Mouse (Mus musculus) kidney, adult 8-10 months (tissue): ENCODE measurements around the gene Det1.

Experiments used
- DNase-seq, 2 experiments: peaks; one replicate each; pipeline ENCODE4 v3.0.0; 2022

The Det1 gene

DNA sequence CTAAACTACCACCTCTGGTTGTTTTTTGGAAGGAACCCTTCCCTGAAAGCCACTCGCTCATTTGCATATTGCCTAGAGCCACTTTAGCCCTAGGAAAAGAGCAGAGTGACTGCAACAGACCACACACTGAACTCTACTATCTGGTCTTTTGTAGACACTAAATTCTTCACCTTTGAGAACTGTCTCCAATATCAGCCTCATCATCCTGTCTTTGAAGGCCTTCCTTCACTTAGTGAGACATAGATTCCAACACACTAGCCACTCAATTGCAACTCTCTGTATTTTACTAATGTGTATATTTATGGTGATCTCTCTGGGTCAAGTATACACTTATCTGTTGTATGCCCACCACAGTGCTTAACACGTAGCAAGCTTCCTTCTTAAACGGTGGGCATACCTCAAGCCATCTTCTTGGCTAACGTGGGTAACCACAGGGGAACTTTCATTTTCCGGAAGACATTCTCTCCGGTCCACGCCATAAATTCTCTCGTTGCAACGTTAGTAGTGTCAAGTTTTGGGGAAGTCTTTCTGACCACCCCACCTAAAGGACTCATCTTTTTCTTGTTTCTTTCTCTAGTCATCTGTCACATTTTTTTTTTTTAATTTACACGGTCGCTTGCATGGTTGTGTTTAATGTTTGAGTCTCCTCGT lies 872 bp downstream of the Det1 start:
- DNase-seq = no peak

DNA sequence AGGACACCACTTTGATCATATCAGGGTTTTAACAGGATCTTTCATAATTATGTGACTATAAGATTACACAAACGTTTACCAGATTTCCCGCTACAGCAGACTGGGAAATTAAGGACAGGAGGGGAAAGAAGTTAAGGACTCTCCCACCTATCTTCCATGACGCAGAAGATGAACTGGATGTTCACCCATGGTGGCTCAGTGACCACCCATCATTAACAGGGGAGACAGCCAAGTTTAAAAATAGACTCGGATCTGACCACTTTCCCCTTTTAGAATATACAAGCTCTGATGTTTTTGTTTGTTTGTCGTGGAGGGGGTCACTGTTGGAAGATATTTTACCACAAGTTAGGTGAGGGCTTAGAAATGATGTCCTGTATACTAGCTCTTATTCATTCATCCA lies 5.5 kb downstream of the Det1 start:
- no peak for DNase-seq

DNA sequence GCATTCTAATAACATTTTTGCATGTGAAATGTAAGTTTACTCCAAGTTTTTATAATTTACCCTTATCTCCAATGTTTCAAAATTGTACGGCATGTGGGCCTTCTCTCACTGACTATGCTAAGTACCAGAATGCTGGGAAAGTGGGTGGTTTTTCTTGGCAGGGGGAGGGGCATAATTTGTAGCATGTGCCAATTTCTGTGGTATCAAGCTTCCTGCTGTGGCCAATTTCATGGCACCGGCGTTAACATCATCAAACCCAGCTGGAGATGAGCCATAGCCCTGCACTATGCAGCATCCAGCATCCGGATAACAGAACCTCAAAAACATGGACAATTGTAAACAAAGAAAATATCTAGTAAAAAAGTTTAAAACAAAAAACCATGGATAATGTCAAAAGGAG lies 9.8 kb downstream of the Det1 start:
- DNase-seq = no peak

DNA sequence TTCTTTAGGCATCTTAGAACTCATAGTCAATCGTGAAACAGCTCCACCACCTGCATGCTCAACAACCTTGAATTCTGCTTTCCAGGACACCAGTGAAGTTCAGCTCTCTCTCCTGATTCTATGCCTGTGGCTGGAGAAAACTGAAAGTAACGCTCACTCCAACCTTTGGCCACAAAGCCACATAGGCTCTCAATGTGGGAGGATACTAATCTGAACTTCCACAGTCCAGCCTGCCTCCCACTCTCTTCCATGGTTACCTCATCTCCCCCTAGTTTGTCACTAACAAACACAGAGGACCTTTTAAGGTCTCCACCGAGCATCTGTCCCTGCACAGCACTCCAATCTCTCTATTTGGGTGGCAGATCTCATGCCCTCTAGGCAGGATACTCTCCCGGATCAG lies 11.4 kb downstream of the Det1 start:
- no peak for DNase-seq

DNA sequence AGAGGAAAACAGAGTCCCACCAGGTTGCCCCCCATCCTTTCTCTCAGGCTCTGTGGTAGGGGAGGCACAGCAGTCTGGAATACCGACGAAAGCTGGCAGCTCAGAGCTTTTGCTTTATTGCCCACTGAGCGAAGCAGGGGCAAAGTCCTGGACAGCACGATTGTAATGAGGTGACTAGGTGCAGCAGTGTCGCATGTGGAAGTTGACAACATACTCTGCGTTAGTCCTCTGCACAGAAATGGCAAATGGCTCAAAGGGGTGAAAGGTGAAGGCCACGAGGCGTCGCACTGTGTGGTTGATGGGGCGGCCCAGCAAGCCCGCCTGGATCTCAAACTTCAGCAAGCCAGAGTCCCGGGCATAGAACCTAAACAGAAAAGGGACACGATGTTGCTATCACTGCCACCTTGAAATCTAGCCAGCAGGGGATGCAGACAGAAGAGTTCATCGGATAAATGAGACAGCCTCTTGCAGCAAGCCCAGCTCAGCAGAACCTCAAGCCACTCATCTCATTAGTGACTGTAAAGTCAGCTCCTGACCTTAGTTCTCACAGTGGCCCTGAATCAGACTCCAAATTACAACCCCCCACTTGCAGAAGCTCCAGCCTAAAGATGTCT lies 19.2 kb downstream of the Det1 start:
- DNase-seq = no peak

DNA sequence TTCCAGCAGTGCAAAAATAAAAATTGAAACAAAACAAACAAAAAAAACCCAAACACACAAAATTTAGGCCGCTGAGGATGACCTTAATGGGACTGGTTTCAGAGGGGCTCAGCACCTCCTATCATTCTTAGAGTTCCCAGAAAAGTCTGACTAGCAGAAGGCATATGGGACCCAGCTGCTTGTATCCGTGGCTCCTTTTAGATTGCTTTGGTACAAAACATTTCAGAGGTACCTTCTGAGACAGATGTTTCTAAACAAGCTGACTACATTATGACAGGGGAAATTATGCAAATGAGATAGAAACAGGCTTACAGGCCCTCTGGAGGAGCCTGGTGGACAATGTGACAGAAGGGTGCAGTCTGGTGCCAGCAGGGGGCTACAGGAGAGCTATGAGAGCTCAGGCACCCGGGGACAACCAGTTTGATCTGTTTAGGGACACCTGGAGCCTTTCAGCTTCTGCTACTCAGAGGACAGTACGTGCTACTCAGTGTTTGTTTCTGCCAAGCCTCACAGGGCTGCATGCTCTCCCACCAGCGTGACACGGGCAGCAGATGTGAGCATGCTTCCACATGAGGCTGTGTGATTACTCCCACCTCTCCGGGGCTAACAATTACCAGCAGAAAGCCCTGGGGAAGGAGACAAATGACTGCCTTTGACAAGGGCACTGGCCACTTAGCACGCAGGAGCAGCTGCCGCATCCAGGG lies 20.2 kb downstream of the Det1 start:
- no peak for DNase-seq

DNA sequence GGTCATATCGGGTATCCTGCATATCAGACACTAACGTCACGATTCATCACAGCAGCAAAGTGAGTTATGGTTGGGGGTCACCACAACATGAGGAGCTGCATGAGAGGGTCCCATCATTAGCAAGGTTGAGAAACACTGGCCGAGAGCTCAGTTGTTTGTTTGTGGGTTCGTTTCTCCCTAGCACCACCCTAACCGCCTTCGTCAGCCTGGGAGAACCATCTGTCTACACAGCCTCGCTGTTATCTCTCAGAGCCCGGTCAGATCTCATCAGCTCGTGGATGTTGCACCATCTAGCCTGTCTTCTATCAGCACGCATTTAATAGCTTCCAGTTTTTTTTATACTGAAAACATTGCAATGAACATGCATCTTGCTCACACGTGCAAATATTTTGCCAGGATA lies 28.7 kb downstream of the Det1 start:
- no peak for DNase-seq

DNA sequence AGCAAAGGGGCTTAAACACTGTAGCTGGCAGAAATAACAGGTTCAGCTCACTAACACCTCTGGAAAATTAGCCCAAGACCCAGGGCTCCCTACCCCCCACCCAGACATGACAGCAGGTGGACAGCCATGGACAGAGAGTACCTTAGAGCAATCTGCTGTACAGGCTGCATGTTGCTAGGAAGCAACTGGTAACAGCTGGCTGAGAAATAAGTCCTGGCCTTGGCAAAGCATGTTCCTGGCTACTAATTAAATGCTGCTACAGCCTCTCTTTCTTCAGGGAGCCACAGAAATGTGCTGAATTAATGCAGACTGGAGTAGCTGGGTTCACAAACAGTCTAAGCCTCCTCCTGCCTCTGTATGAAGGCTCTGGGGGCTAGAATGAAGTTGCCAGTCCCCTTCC lies 32.3 kb downstream of the Det1 start:
- peak; percentile 46 to 60 for DNase-seq

DNA sequence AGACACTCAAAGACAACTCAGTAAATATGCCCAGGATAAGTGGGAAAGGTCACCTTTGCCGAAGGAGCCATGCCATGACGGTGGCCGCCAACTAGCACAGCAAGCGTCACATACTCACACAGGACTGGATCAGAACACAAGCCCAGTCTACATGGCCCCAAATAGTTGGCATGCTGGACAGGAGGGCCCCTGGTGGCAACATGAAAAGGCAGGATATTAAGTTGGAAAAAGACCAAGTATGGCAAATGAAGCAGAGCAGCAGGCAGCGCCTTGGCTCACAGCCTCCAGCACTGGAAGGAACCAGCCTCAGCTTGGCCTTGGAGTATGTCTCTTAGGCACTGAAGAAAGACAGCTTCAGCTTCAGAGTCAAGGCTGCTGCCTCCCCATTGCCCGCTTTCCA lies 33.3 kb downstream of the Det1 start:
- DNase-seq = peak; percentile 42 to 48

DNA sequence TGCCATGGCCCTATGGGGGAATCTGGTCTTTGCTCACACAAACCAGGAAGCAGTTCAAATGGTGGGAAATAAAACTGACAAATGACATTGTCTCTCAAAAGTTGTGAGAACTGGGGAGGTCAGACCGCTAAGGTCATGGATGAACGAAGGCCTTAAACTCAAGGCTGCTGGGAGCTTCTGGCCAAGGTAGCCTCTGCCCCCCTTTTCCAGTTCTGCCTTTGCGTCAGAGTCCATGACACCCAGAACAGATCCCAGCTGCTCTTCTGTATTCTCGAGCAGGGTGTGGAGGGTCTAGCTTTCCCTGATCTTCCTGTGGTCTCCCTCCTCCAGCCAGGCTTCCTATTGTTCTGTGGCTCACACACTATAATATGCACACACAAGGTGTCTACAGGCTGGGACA lies 39.9 kb downstream of the Det1 start:
- DNase-seq = no peak

DNA sequence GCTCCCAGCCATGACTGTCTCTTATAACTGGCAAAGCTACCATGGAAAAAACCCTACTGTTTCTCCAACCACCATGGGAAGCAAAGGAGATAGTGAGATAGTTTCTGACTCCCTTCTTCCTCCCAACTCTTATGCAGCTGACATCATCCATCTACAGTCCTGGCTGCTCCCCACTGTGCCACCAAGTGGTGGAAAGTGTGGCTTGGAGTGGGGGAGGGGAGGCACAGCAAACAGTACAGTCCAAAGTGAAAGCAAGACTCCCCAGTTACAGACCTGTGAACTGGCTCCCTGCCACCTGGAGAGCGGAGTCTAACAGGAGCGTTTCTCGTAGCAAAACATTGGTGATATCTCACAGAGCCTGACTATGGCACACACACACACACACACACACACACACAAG lies 43.2 kb downstream of the Det1 start:
- peak; percentile 23 to 33 for DNase-seq

DNA sequence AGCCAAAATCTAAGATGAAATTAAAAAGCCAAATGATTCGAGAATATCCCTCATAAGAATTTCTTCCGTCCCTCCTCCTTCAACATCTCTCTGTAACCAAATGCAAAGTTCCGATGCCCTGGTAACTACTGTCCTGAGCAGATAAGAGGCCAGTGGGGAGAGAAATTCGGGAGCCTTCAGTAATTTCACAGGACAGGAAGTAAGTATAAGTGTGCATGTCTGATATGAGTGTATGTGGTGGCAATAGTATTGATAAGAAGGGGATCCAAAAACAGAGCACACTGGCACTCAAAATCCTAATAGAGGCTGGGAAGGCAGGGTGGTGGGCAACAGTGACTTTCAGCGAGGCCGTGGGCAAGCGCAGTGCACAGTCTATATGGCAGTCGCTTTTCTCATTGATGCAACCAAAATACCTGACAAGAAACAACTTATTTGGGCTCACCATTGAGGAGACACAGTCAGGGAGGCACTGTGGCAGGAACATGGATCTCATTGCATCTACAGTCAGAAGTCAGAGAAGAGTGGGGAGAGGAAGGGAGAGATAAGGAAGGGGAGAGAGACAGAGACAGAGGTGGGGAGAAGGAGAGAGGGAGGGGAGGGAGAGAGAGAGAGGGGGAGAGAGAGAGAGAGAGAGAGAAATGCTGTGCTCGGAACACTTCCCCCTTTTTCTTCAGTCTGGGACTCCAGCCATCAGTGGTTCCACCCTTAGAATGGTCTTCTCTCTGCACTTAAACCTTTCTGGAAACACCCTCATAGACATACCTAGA lies 47.1 kb downstream of the Det1 start:
- DNase-seq = no peak

DNA sequence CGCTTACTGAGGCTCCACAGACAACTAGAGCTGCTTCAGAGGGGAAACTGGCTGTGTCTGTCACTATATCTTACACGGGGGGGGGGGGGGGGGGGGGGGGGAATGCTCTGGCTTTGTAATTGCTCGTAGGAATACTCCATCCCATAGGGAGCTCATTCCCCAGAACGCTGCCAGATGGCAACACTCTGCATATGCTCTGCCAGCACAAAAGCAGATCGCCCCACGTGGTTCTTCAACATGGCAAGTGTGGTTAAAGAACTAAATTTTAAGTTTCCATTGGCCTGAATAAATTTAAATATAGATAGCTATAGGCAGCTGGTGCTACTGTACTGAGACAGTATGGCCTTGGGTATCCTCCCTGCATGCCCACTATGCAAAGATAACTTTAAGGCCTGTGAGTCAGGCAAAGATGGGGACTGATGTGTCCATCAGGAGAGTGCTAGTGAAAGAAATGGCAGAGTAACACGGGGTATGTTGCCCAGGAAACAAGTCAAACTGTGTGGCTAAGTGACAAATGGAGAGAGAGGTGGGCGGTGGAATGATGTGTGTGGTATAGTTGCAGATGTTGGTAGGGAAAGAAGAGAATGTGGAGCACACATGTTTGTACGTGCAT lies 49.1 kb downstream of the Det1 start:
- no peak for DNase-seq

DNA sequence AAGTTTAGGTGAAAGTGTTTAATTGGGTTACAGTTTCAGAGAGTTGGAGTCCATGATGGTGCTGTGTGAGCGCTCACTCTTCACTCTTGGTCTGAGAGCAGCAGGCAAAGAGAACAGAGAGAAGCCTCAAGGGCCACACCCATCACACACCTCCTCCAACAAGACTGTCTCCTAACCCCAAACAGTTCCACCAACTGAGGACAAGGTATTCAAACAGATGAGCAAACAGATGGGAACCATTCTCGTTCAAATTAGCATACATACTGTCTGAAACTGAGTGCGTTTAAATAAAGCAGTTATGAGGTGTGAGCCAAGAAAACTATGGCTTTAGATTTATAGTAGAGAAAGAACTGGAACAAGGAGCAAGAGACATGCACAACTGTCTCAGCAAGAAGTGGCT lies 50.4 kb downstream of the Det1 start:
- no peak for DNase-seq

DNA sequence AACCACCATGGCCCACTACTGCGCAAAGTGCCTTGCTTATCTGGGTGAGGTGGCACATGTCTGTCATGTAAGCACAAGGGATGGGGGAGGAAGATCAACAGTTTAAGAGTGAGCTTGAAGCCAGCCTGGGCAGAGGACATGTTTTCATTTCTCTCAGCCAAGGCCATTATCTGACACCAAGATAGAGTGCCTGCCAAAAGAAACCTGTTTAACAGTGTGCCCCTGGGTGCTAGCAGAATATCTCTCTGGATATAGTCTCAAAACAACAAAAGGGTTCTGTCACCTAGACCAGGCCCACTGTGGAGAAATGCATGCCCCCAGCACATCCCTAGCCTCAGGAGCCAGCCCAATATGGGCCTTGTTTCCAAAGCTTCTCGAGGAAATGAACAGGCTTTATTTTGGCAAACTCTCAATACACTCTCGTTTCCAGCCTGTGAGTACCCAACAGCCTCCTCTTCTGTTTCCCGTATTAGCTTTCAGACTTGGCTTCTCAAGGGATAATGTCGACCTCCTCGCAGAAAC lies 52.4 kb downstream of the Det1 start:
- no peak for DNase-seq

DNA sequence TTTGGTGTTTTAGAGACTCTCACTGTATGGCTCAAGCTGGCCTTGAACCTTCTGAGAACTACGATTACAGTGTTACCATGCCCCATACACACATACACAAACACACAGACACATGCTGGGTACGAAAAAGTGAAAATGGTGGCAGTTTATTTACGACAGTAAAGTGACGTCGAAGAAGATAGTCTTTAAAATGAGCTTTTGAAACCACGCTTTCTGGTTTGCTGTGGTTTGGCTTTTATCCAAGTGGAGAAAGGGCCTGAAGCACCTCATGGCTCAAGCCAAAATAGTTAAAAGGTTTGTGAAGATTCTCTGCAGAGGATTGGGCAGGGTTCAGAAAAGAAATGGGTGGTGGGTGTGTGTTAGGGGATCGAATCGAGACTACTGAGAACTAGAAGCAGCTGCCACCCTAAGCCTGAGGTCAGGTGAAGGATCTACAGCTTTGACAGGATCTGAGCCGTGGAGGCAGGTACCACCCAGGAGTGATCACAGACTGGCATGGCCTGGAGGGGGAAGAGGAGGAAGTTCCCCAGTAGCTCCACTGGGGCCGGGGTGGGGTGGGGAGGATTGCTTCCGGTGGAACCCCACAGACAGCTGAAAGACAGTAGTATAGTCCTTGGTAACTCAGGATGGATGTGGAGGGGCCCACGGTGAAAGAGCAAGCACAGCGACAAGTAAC lies 53.0 kb downstream of the Det1 start:
- DNase-seq = no peak

DNA sequence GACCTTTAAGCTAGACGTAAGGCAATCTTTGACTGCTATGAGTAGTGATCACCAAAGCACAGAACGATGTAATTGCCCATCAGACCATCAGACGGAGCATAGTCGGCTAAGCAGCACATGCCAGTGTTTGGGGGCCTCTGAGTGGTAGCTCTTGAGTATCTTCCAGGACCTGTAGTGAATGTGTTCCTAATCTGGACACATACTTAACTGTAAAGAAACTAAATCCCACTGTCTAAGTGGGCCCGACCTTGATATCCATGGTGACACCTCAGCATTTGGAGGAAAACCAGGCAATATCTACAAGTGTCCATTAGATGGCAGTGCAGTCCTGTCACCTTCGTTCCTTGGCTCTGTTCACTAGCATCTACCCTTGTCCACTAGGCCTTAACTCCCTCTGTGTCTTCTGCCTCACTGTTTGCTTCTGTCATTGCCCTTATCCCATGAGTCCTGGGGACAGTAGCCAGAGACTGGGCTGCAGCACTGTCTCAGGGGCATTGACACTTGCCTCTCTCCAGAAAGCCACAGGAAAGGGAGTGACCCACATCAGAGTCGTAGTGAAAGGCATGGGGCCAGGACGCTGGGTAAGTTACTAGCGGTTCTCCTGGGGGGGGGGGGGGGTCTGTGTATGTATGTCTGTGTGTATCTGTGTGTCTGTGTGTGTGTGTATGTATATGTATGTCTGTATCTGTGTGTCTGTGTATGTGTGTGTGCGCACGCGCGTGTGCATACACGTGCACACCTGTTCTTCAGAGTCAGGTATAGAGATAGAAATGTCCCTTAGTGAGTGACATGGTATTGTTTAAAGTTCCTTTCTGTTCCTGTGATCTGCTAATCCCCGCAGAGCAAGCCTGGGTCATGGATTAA lies 55.5 kb downstream of the Det1 start:
- DNase-seq = peak; percentile 48 to 63

DNA sequence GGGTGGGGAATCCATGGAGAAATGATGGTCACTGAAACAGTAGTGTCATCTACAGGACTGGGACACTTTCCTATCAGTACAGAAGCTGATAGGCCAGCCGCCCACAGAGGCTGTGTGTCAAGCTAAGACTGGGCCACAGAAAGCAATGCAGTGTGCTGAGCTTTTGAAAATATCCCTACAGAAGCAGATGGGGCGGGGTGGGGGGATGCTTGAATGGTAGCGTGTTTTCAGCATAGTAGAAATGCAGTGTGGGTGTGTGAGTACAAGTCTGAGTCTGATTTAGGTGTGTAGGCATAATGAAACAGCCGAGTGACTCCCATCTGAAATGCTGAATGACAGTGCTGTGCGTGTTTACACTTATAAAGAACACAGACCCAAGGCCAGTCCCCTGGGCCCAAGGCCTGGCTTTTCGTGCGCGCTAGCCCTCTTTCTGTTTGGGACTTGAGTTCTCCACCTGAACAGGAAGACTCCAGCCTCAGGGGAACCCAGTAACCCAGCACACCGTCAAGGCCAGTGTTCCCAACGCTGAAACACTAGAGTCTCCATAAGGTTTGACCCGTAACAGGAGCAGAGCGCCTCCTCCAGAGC lies 59.2 kb downstream of the Det1 start:
- DNase-seq = no peak

DNA sequence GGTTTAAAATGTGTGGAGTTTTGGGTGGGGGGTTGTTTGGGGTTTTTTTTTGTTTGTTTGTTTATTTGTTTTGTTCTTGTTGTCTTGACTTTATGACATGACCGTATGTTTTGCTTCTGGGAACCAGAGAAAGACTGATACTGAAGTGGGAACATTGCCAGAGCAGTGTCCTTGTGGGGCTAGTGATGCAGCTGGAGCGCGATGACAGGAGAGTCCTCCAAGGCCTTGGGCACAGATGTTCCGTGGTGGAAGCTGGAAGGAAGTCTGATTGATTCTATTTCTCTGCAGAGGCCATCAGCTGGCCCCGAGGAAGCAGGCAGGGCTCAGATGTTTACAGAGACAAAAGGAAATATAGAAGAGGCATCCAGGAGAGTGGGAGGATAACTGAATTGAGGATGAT lies 61.2 kb downstream of the Det1 start:
- no peak for DNase-seq

DNA sequence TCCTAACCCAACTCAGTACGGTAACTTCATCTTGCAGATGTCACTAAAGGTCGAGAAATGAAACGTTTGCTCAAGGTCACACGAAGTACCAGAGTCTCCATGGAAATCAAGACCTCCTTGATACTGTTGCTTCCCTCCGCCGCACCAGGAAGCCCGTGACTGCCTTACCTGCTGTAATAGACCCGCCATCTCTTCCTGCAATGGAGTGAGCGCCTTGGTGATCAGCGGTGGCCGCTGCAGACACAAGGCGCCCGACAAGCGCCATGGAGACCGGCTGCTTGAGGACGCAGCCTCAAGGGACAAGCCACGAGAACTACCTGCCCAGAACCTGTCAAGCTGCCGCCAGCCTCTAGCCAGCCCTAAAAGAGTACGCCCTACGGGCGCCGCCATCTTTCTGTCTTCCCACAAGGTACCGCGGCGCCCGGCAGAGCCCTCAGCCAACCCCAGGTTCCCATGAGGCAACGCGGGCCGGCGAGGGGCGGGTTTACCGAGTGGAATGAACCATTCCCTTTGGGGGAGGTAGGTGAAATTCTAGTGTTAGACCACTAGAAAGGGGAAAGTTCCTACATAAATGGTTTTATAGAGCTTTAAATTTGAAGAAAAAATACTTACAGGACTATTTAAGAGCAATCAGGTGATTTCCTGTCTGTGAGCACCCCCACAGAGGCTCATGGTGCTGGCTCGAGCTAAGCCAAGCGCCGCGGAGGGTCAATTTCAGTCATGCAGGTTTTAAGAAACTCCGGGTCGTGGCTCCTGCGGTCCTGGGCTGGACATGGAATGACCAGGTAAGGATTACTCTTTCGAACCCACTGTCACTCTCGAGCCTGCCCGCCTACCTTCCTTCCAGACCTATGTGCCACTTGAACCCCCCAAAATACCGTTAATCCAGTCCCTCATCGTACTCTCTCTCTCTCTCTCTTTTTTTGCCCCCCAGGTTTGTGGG lies 64.2 kb downstream of the Det1 start, which contains the start of the genes Mrps11 and Mrpl46:
Gene Mrps11, plus strand, starts transcription at position 481 of the 943 bp plus-strand sequence.
Gene Mrpl46, minus strand, starts transcription at position 893 of the 943 bp plus-strand sequence.
- DNase-seq = peak; percentile 79 to 85
